Mouse (Mus musculus): ENCODE measurements at regions not wholly inside any gene's neighbourhood (a gene's known extent, or its start where the extent isn't known, plus 50 kb on each side); places are given as distances from the start of the nearest gene placed in this dataset.

DNA sequence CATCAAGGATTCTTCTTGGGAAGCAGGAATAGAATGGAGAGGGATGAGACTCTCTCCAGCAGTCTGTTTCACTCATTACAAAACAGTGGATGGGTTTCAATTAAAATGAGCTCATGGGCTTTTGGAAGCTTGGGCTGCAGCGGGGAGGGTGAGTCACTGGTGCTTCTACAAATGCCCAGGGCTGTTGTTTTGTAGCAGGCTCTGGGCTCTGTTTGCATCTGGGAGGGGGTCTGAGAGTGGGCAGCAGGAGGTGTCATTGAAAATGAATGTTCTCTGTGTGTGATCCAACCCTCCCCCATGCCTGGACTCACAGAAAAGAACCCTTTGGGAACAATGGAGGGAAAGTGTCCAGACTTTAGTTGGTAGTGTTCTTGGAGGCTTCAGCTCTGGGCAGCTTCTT, 67.8 kb upstream of the Cxcr4 start:
- dilution Hi-C loops (cut with MboI; ENCODE audit: extremely low pct_ligation_motif_present, extremely low pct_unique_long_range_greater_than_20kb, low sequenced_read_pairs): no loop called here

DNA sequence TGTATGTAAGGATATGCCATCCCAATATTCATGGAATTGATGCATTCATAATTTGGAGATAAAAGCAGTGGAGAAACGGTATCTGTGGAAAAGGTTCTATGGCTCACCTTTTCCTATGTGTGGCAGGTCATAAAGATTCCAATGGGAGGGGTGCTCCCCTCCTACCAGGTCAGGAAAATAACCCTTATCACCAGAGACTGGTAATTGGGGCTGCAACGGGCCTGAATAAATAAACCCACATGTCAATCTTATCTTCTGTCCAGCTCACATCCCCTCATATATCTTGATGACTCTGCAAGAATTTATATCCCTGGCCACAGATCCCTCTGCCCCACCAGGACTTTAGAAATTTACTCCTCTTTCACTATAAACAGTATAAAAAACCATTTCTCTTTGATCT, 66.7 kb upstream of the Cxcr4 start:
- H3K4me2 ChIP-seq (ENCODE audit: insufficient read depth, low read depth, poor library complexity, severe bottlenecking): no peak overlapping the region
- dilution Hi-C loops (cut with MboI; ENCODE audit: extremely low pct_ligation_motif_present, extremely low pct_unique_long_range_greater_than_20kb, low sequenced_read_pairs) (no loop called here), in situ Hi-C loops (cut with MboI; ENCODE audit: low pct_ligation_motif_present, low pct_unique_long_range_greater_than_20kb, low sequenced_read_pairs) (no loop called here)
- no peak for DNase-seq (ENCODE audit: extremely low read depth)
- H3K27me3 ChIP-seq (replicated peaks): no peaks in the 10 kb centered on the region
- no peaks in the 10 kb centered on the region for H3K79me2 ChIP-seq (replicated peaks; ENCODE audit: control insufficient read depth, extremely low read depth, insufficient read depth, poor library complexity, severe bottlenecking)
- H3K9me3 ChIP-seq (replicated peaks; ENCODE audit: low read length): peaks cover 4% of the 10 kb centered on the region
- H3K36me3 ChIP-seq (replicated peaks in 1 of 2; ENCODE audit: control insufficient read depth in 1 of 2, insufficient read depth in 1 of 2, low read length in 1 of 2): no peaks in the 10 kb centered on the region
- no peak for TF ChIP-seq USF2 (conservative IDR thresholded peaks at IDR 0.05; ENCODE audit: low read depth, low read length)
- TF ChIP-seq PAX5 (IDR thresholded peaks at IDR 0.05; ENCODE audit: low read length): no peak
- no peak for TF ChIP-seq CHD1 (IDR thresholded peaks at IDR 0.05; ENCODE audit: low read depth, low read length)
- TF ChIP-seq ETS1 (conservative IDR thresholded peaks at IDR 0.05; ENCODE audit: low read depth, low read length): no peak
- no peak for TF ChIP-seq TBP (conservative IDR thresholded peaks at IDR 0.05; ENCODE audit: low read depth, low read length)
- TF ChIP-seq ZC3H11A (IDR thresholded peaks at IDR 0.05; ENCODE audit: low read depth, low read length): no peak
- no peak for TF ChIP-seq CTCF (conservative IDR thresholded peaks at IDR 0.05 in 1 of 2, IDR thresholded peaks at IDR 0.05 in 1 of 2; ENCODE audit: low read depth in 2 of 2, low read length in 2 of 2)
- TF ChIP-seq MAZ (IDR thresholded peaks at IDR 0.05; ENCODE audit: low read depth, low read length): no peak
- TF ChIP-seq UBTF (IDR thresholded peaks at IDR 0.05; ENCODE audit: low read depth, low read length): no peak
- TF ChIP-seq ZKSCAN1 (IDR thresholded peaks at IDR 0.05; ENCODE audit: borderline replicate concordance, low read depth, low read length): no peak
- no peak for TF ChIP-seq JUN (IDR thresholded peaks at IDR 0.05; ENCODE audit: insufficient read depth, low read depth, low read length)
- TF ChIP-seq POLR2AphosphoS2 (IDR thresholded peaks at IDR 0.05; ENCODE audit: low read depth, low read length): no peak
- TF ChIP-seq SIN3A (IDR thresholded peaks at IDR 0.05; ENCODE audit: low read length): no peak
- TF ChIP-seq GABPA (IDR thresholded peaks at IDR 0.05; ENCODE audit: insufficient replicate concordance, low read depth, low read length): no peak
- no peak for TF ChIP-seq HCFC1 (IDR thresholded peaks at IDR 0.05; ENCODE audit: low read depth, low read length)
- H3K4me1 ChIP-seq (ENCODE audit: control insufficient read depth in 1 of 2, insufficient read depth in 2 of 2): peaks cover 6 to 20% of the 10 kb centered on the region in 2 experiments; a peak in 3 of 4 replicates
- H3K4me3 ChIP-seq (replicated peaks in 1 of 3; ENCODE audit: low read depth in 2 of 3, low read length in 2 of 3, poor library complexity in 1 of 3): no peak overlapping the region
- H3K9ac ChIP-seq (ENCODE audit: insufficient read depth, low read depth): no peak overlapping the region
- no peak overlapping the region for H3K27ac ChIP-seq (ENCODE audit: insufficient read depth, low read depth)

More for the DNA sequence above, 67.8 kb upstream of the Cxcr4 start:
- in situ Hi-C loops (cut with MboI; ENCODE audit: low pct_ligation_motif_present, low pct_unique_long_range_greater_than_20kb, low sequenced_read_pairs): no loop called here
- H3K4me3 ChIP-seq (replicated peaks in 1 of 3; ENCODE audit: low read depth in 2 of 3, low read length in 2 of 3, poor library complexity in 1 of 3): no peak overlapping the region
- TF ChIP-seq HCFC1 (IDR thresholded peaks at IDR 0.05; ENCODE audit: low read depth, low read length) (no peak), NRF1 (IDR thresholded peaks at IDR 0.05; ENCODE audit: low read depth, low read length) (no peak), KAT2A (IDR thresholded peaks at IDR 0.05; ENCODE audit: insufficient replicate concordance, low read length) (no peak), TBP (conservative IDR thresholded peaks at IDR 0.05; ENCODE audit: low read depth, low read length) (no peak), JUND (conservative IDR thresholded peaks at IDR 0.05; ENCODE audit: low read depth, low read length) (no peak), USF2 (conservative IDR thresholded peaks at IDR 0.05; ENCODE audit: low read depth, low read length) (no peak), CTCF (conservative IDR thresholded peaks at IDR 0.05 in 1 of 2, IDR thresholded peaks at IDR 0.05 in 1 of 2; ENCODE audit: low read depth in 2 of 2, low read length in 2 of 2) (no peak)
- peaks cover 6 to 17% of the 10 kb centered on the region in 2 experiments; a peak in 3 of 4 replicates for H3K4me1 ChIP-seq (ENCODE audit: control insufficient read depth in 1 of 2, insufficient read depth in 2 of 2)
- H3K36me3 ChIP-seq (replicated peaks in 1 of 2; ENCODE audit: control insufficient read depth in 1 of 2, insufficient read depth in 1 of 2, low read length in 1 of 2): no peaks in the 10 kb centered on the region
- no peak overlapping the region for H3K9ac ChIP-seq (ENCODE audit: insufficient read depth, low read depth)
- H3K9me3 ChIP-seq (replicated peaks; ENCODE audit: low read length): peaks cover 4% of the 10 kb centered on the region
- H3K79me2 ChIP-seq (replicated peaks; ENCODE audit: control insufficient read depth, extremely low read depth, insufficient read depth, poor library complexity, severe bottlenecking): no peaks in the 10 kb centered on the region
- H3K27ac ChIP-seq (ENCODE audit: insufficient read depth, low read depth): no peak overlapping the region
- no peak overlapping the region for H3K4me2 ChIP-seq (ENCODE audit: insufficient read depth, low read depth, poor library complexity, severe bottlenecking)
- H3K27me3 ChIP-seq (replicated peaks): no peaks in the 10 kb centered on the region
- DNase-seq (ENCODE audit: extremely low read depth): no peak

All from CH12.LX (cell line).